Mouse (Mus musculus) hindbrain, embryonic 16.5 days (tissue): Measurements from ENCODE around the gene Scml4. TPM values are rescaled to one million over a fixed set of nuclear protein-coding genes. Genes with fewer than 3 reads are reported as not detected.
A peak's percentile ranks its signal among the peaks of the same experiment; 100 is the strongest.

Experiments used
- ATAC-seq: fragments of 200-750 bp; cut with Nextera tagmentation; 2 replicates; pipeline ENCODE4 v1.8.0; 2017; ENCODE audit warnings: moderate TSS enrichment, moderate library complexity
- H3K27ac ChIP-seq: fragments of 300-500 bp; sonication (generic); 2 replicates; pipeline ENCODE4 v1.5.1; 2014; ENCODE audit warnings: low read depth, mild to moderate bottlenecking, control low read depth, low read length, moderate library complexity
- H3K27me3 ChIP-seq: fragments of 300-500 bp; sonication (generic); replicated peaks from 2 replicates; pipeline ENCODE4 v1.6.1; 2014; ENCODE audit warnings: low read length; ENCODE audit not compliant: control insufficient read depth, insufficient read depth
- H3K36me3 ChIP-seq: fragments of 300-500 bp; sonication (generic); 2 replicates; pipeline ENCODE4 v1.6.1; 2014; ENCODE audit warnings: mild to moderate bottlenecking, low read length, moderate library complexity, mixed read lengths; ENCODE audit not compliant: control insufficient read depth, insufficient read depth
- H3K4me1 ChIP-seq: fragments of 300-500 bp; sonication (generic); 2 replicates; pipeline ENCODE4 v1.6.1; 2014; ENCODE audit warnings: low read depth, low read length; ENCODE audit not compliant: control insufficient read depth, insufficient read depth
- H3K4me2 ChIP-seq: fragments of 300-500 bp; sonication (generic); 2 replicates; pipeline ENCODE4 v1.6.1; 2014; ENCODE audit warnings: mild to moderate bottlenecking, low read length, control low read depth, moderate library complexity
- H3K4me3 ChIP-seq: fragments of 300-500 bp; sonication (generic); 2 replicates; pipeline ENCODE4 v1.5.1; 2014; ENCODE audit warnings: mild to moderate bottlenecking, low read length, control low read depth, moderate library complexity
- H3K9ac ChIP-seq: fragments of 300-500 bp; sonication (generic); 2 replicates; pipeline ENCODE4 v1.6.1; 2014; ENCODE audit warnings: low read depth, mild to moderate bottlenecking, control low read depth, low read length, moderate library complexity
- H3K9me3 ChIP-seq: fragments of 300-500 bp; sonication (generic); 2 replicates; pipeline ENCODE4 v1.6.1; 2014; ENCODE audit warnings: mild to moderate bottlenecking, low read length, moderate library complexity; ENCODE audit not compliant: control insufficient read depth
- WGBS: fragments of 180-500 bp; shearing (Covaris S2); extraction: QIAGEN DNeasy Blood & Tissue Kit; methylation state at CpG from one replicate; pipeline ENCODE4 v1.1.7; 2014; 5-methylcytosine and 5-hydroxymethylcytosine counted together
- polyA plus RNA-seq: library from polyadenylated mRNA; unstranded; fragments of >200 nt; fragmentation: Nextera tagmentation; extraction: Ambion mirVana; gene quantifications from 2 replicates; pipeline ENCODE4 v1.2.1, GENCODE M21; 2015

Scml4 gene
- polyA plus RNA-seq, 1 experiment from 2014 or later, result 9.1 TPM

GRCm38 (mm10) chr10:42999324-42999723 lies 139.2 kb downstream of the Scml4 start:
- Histone ChIP-seq H3K9me3 (no peaks in the 10 kb centered on the region), H3K27me3 (no peaks in the 10 kb centered on the region), H3K9ac (no peak overlapping the region), H3K4me2 (no peak overlapping the region), H3K36me3 (no peaks in the 10 kb centered on the region), H3K27ac (no peak overlapping the region), H3K4me3 (no peak overlapping the region), H3K4me1 (peaks cover 7% of the 10 kb centered on the region)
- ATAC-seq, result peak; percentile 40
- WGBS, result 92% methylated on average over 10 of the region's 10 CpGs

- no peak for ATAC-seq
- Histone ChIP-seq H3K9ac (no peak overlapping the region), H3K4me2 (no peak overlapping the region), H3K27me3 (no peaks in the 10 kb centered on the region), H3K36me3 (no peaks in the 10 kb centered on the region), H3K27ac (no peak overlapping the region), H3K9me3 (no peaks in the 10 kb centered on the region), H3K4me3 (no peak overlapping the region), H3K4me1 (no peaks in the 10 kb centered on the region)
- WGBS, result 59% methylated on average over 3 of the region's 3 CpGs
Measured at GRCm38 (mm10) chr10:43001433-43001832, 141.3 kb downstream of the Scml4 start.

GRCm38 (mm10) chr10:43002066-43002678 lies 142.0 kb downstream of the Scml4 start:
- Histone ChIP-seq H3K36me3 (no peaks in the 10 kb centered on the region), H3K9me3 (no peaks in the 10 kb centered on the region), H3K4me2 (peak overlapping the region; percentile 29), H3K4me3 (no peak overlapping the region), H3K27me3 (no peaks in the 10 kb centered on the region), H3K9ac (no peak overlapping the region), H3K4me1 (no peaks in the 10 kb centered on the region), H3K27ac (no peak overlapping the region)
- no peak for ATAC-seq
- WGBS, result 20% methylated on average over 13 of the region's 13 CpGs

- Histone ChIP-seq H3K36me3 (no peaks in the 10 kb centered on the region), H3K4me2 (peak overlapping the region; percentile 29), H3K9me3 (no peaks in the 10 kb centered on the region), H3K9ac (no peak overlapping the region), H3K4me1 (no peaks in the 10 kb centered on the region), H3K27me3 (no peaks in the 10 kb centered on the region), H3K27ac (no peak overlapping the region), H3K4me3 (peak overlapping the region; percentile 6; the same call in 1 of the 2 replicates)
- no peak for ATAC-seq
- WGBS, result 11% methylated on average over 25 of the region's 25 CpGs
Measured at GRCm38 (mm10) chr10:43002721-43003465, 142.7 kb downstream of the Scml4 start.

- Histone ChIP-seq H3K27me3 (no peaks in the 10 kb centered on the region), H3K4me2 (no peak overlapping the region), H3K27ac (no peak overlapping the region), H3K9ac (no peak overlapping the region), H3K36me3 (no peaks in the 10 kb centered on the region), H3K4me1 (no peaks in the 10 kb centered on the region), H3K4me3 (no peak overlapping the region), H3K9me3 (no peaks in the 10 kb centered on the region)
- 51% methylated on average over 5 of the region's 5 CpGs for WGBS
- ATAC-seq, result no peak
Measured at GRCm38 (mm10) chr10:43003466-43003757, 143.2 kb downstream of the Scml4 start.

- 89% methylated on average over 16 of the region's 16 CpGs for WGBS
- ATAC-seq, result no peak
- H3K4me2 ChIP-seq, result no peak overlapping the region
Measured at GRCm38 (mm10) chr10:43004174-43004734, 144.1 kb downstream of the Scml4 start.

GRCm38 (mm10) chr10:43005031-43005430 lies 144.9 kb downstream of the Scml4 start:
- no peaks in the 10 kb centered on the region for H3K4me1 ChIP-seq
- no peak overlapping the region for H3K4me2 ChIP-seq
- ATAC-seq, result 0 out of 2 replicates have a peak, but pooled peaks have one; percentile 2
- H3K9me3 ChIP-seq, result no peaks in the 10 kb centered on the region
- H3K36me3 ChIP-seq, result no peaks in the 10 kb centered on the region
- no peak overlapping the region for H3K9ac ChIP-seq
- no peak overlapping the region for H3K27ac ChIP-seq
- no peak overlapping the region for H3K4me3 ChIP-seq
- 83% methylated on average over 4 of the region's 4 CpGs for WGBS
- H3K27me3 ChIP-seq, result no peaks in the 10 kb centered on the region

More at GRCm38 (mm10) chr10:43004174-43004734, 144.1 kb downstream of the Scml4 start:
- H3K9me3 ChIP-seq, result no peaks in the 10 kb centered on the region
- no peaks in the 10 kb centered on the region for H3K27me3 ChIP-seq
- no peaks in the 10 kb centered on the region for H3K36me3 ChIP-seq
- H3K4me3 ChIP-seq, result no peak overlapping the region
- no peak overlapping the region for H3K9ac ChIP-seq
- H3K4me1 ChIP-seq, result no peaks in the 10 kb centered on the region
- no peak overlapping the region for H3K27ac ChIP-seq

GRCm38 (mm10) chr10:43005677-43006076 lies 145.5 kb downstream of the Scml4 start:
- Histone ChIP-seq H3K4me2 (no peak overlapping the region), H3K4me1 (no peaks in the 10 kb centered on the region), H3K27ac (no peak overlapping the region), H3K36me3 (no peaks in the 10 kb centered on the region), H3K4me3 (no peak overlapping the region), H3K9me3 (no peaks in the 10 kb centered on the region), H3K27me3 (no peaks in the 10 kb centered on the region), H3K9ac (no peak overlapping the region)
- 82% methylated on average over 7 of the region's 7 CpGs for WGBS
- no peak for ATAC-seq

- no peaks in the 10 kb centered on the region for H3K9me3 ChIP-seq
- no peak overlapping the region for H3K4me3 ChIP-seq
- no peak overlapping the region for H3K9ac ChIP-seq
- ATAC-seq, result no peak
- H3K27me3 ChIP-seq, result no peaks in the 10 kb centered on the region
- WGBS, result 75% methylated on average over 4 of the region's 4 CpGs
- no peaks in the 10 kb centered on the region for H3K4me1 ChIP-seq
- no peaks in the 10 kb centered on the region for H3K36me3 ChIP-seq
- H3K27ac ChIP-seq, result no peak overlapping the region
- no peak overlapping the region for H3K4me2 ChIP-seq
Measured at GRCm38 (mm10) chr10:43006534-43006933, 146.4 kb downstream of the Scml4 start.
